Mouse (Mus musculus) limb, embryonic 14.5 days (tissue): ENCODE results near the gene Dnajc13. TPM values are rescaled to one million over a fixed set of nuclear protein-coding genes. Genes with fewer than 3 reads are reported as not detected.

ENCODE experiments used
- ATAC-seq: fragments of 200-750 bp; cut with Nextera tagmentation; 2 replicates; pipeline ENCODE4 v1.8.0; 2017; ENCODE audit warnings: low read depth, moderate number of reproducible peaks, moderate TSS enrichment; ENCODE audit not compliant: low FRiP score
- DNase-seq: peaks from one replicate; pipeline ENCODE4 v3.0.0-alpha.2; 2015; ENCODE audit warnings: low spot score
- H3K27ac ChIP-seq: fragments of 300-500 bp; sonication (generic); replicated peaks from 2 replicates; pipeline ENCODE4 v1.5.1; 2014; ENCODE audit warnings: low read depth, mild to moderate bottlenecking, low read length, moderate library complexity, mixed read lengths
- H3K27me3 ChIP-seq: fragments of 300-500 bp; sonication (generic); 2 replicates; pipeline ENCODE4 v1.6.1; 2014; ENCODE audit warnings: low read length, mixed read lengths; ENCODE audit not compliant: control insufficient read depth, insufficient read depth
- H3K36me3 ChIP-seq: fragments of 300-500 bp; sonication (generic); 2 replicates; pipeline ENCODE4 v1.6.1; 2014; ENCODE audit warnings: mild to moderate bottlenecking, low read length, moderate library complexity, mixed read lengths; ENCODE audit not compliant: control insufficient read depth, insufficient read depth
- H3K4me1 ChIP-seq: fragments of 300-500 bp; sonication (generic); 2 replicates; pipeline ENCODE4 v1.6.1; 2014; ENCODE audit warnings: antibody characterized with exemption, low read length, mixed read lengths; ENCODE audit not compliant: control insufficient read depth, insufficient read depth
- H3K4me2 ChIP-seq: fragments of 300-500 bp; sonication (generic); replicated peaks from 2 replicates; pipeline ENCODE4 v1.6.1; 2014; ENCODE audit warnings: low read depth, mild to moderate bottlenecking, low read length, moderate library complexity; ENCODE audit not compliant: severe bottlenecking
- H3K4me3 ChIP-seq: fragments of 300-500 bp; sonication (generic); replicated peaks from 2 replicates; pipeline ENCODE4 v1.5.1; 2014; ENCODE audit warnings: low read length
- H3K9ac ChIP-seq: fragments of 300-500 bp; sonication (generic); 2 replicates; pipeline ENCODE4 v1.6.1; 2014; ENCODE audit warnings: mild to moderate bottlenecking, low read depth, low read length, moderate library complexity; ENCODE audit not compliant: severe bottlenecking
- H3K9me3 ChIP-seq: fragments of 300-500 bp; sonication (generic); 2 replicates; pipeline ENCODE4 v1.6.1; 2016; ENCODE audit warnings: low read length; ENCODE audit not compliant: control insufficient read depth
- POLR2A ChIP-seq: fragments of 200-500 bp; IDR thresholded peaks from 2 replicates; pipeline ENCODE4 v1.8.0; 2012; ENCODE audit warnings: inconsistent platforms, mild to moderate bottlenecking, moderate library complexity, borderline replicate concordance; ENCODE audit not compliant: insufficient read depth, insufficient read length; ENCODE audit errors: extremely low read depth
- WGBS: fragments of 180-500 bp; shearing (Covaris S2); extraction: QIAGEN DNeasy Blood & Tissue Kit; methylation state at CpG from one replicate; pipeline ENCODE4 v1.1.7; 2014; 5-methylcytosine and 5-hydroxymethylcytosine counted together
- polyA plus RNA-seq, 2 experiments: library from polyadenylated mRNA; depleted of rRNA in 1 of 2; stranded (reverse) in 1 of 2; unstranded in 1 of 2; fragments of >200 nt; fragmentation: Nextera tagmentation in 1 of 2; extraction: Ambion mirVana in 1 of 2; gene quantifications; 2 replicates each; pipeline versions ENCODE4 v1.2.1 to v1.2.3; 2012 to 2014

The Dnajc13 gene
- polyA plus RNA-seq (2012; rRNA removed) (64.3 TPM in 2 replicates), polyA plus RNA-seq (2014; fragmentation: Nextera tagmentation; extraction: Ambion mirVana) (30.2 and 34.9 TPM in 2 replicates)

GRCm38 (mm10) chr9:104262823-104263352, at the start of gene Dnajc13:
Gene Dnajc13 (minus strand): TSS chr9:104262930.
- peak within 1 kb of the TSS; percentile 73 for H3K4me2 ChIP-seq
- H3K9ac ChIP-seq, result peak within 1 kb of the TSS; percentile 85
- H3K4me3 ChIP-seq, result peak within 1 kb of the TSS; percentile 89
- TF ChIP-seq POLR2A, result peak; percentile 83; the same call in 1 of the 2 replicates
- no peaks in the 10 kb centered on the region for H3K9me3 ChIP-seq
- under 1% methylated on average over 49 of the region's 60 CpGs for WGBS
- no peaks in the 10 kb centered on the region for H3K27me3 ChIP-seq
- peaks cover 16% of the 10 kb centered on the region for H3K4me1 ChIP-seq
- peak; percentile 96 for DNase-seq
- no peaks in the 10 kb centered on the region for H3K36me3 ChIP-seq
- peak within 1 kb of the TSS; percentile 79 for H3K27ac ChIP-seq
- ATAC-seq, result peak; percentile 97

- Histone ChIP-seq H3K36me3 (no peaks in the 10 kb centered on the region), H3K9me3 (no peaks in the 10 kb centered on the region), H3K4me3 (no peak overlapping the region), H3K4me2 (no peak overlapping the region), H3K27me3 (no peaks in the 10 kb centered on the region), H3K27ac (no peak overlapping the region), H3K4me1 (no peaks in the 10 kb centered on the region), H3K9ac (no peak overlapping the region)
- TF ChIP-seq POLR2A, result no peak
- 13% methylated on average over 6 of the region's 6 CpGs for WGBS
- DNase-seq, result peak; percentile 69
- ATAC-seq, result no peak
Observed at GRCm38 (mm10) chr9:104306734-104307133, 44.0 kb upstream of the Dnajc13 start.

GRCm38 (mm10) chr9:104305333-104306111, 42.8 kb upstream of the Dnajc13 start:
- H3K4me1 ChIP-seq, result no peaks in the 10 kb centered on the region
- TF ChIP-seq POLR2A, result no peak
- H3K27ac ChIP-seq, result no peak overlapping the region
- no peak for DNase-seq
- H3K4me2 ChIP-seq, result no peak overlapping the region
- no peaks in the 10 kb centered on the region for H3K9me3 ChIP-seq
- H3K27me3 ChIP-seq, result no peaks in the 10 kb centered on the region
- H3K4me3 ChIP-seq, result no peak overlapping the region
- WGBS, result 83% methylated on average over 6 of the region's 6 CpGs
- H3K36me3 ChIP-seq, result no peaks in the 10 kb centered on the region
- ATAC-seq, result no peak
- no peak overlapping the region for H3K9ac ChIP-seq

- no peak overlapping the region for H3K4me2 ChIP-seq
- TF ChIP-seq POLR2A, result no peak
- no peak overlapping the region for H3K9ac ChIP-seq
- no peak overlapping the region for H3K4me3 ChIP-seq
- ATAC-seq (no peak), DNase-seq (no peak)
- H3K36me3 ChIP-seq, result no peaks in the 10 kb centered on the region
- WGBS, result 75% methylated on average over 10 of the region's 10 CpGs
- H3K27me3 ChIP-seq, result no peaks in the 10 kb centered on the region
- no peaks in the 10 kb centered on the region for H3K9me3 ChIP-seq
- no peaks in the 10 kb centered on the region for H3K4me1 ChIP-seq
- H3K27ac ChIP-seq, result no peak overlapping the region
Observed at GRCm38 (mm10) chr9:104304800-104305199, 42.1 kb upstream of the Dnajc13 start.

- DNase-seq, result no peak
Observed at GRCm38 (mm10) chr9:104304376-104304775, 41.6 kb upstream of the Dnajc13 start.

More at GRCm38 (mm10) chr9:104304376-104304775, 41.6 kb upstream of the Dnajc13 start:
- no peak overlapping the region for H3K9ac ChIP-seq
- H3K4me1 ChIP-seq, result no peaks in the 10 kb centered on the region
- WGBS, result 69% methylated on average over 4 of the region's 4 CpGs
- ATAC-seq, result no peak
- no peak overlapping the region for H3K4me2 ChIP-seq
- H3K4me3 ChIP-seq, result no peak overlapping the region
- H3K27me3 ChIP-seq, result no peaks in the 10 kb centered on the region
- TF ChIP-seq POLR2A, result no peak
- no peaks in the 10 kb centered on the region for H3K9me3 ChIP-seq
- no peaks in the 10 kb centered on the region for H3K36me3 ChIP-seq
- H3K27ac ChIP-seq, result no peak overlapping the region
